Mouse (Mus musculus) spleen, adult 12 weeks (tissue): ENCODE data around the gene Ccm2l.

Experiments
- DNase-seq: peaks from one replicate; pipeline ENCODE4 v3.0.0; 2022; ENCODE audit warnings: low spot score

Ccm2l gene

GRCm38 (mm10) chr2:153065747-153066508 lies at the start of gene Ccm2l:
Gene Ccm2l, plus strand, starts transcription at chr2:153065955.
- DNase-seq, result no peak

- no peak for DNase-seq
These were observed 49.0 kb upstream of the Ccm2l start for GRCm38 (mm10) chr2:153016786-153017185.

- DNase-seq, result no peak
These were observed 46.4 kb upstream of the Ccm2l start for GRCm38 (mm10) chr2:153019355-153019754.

GRCm38 (mm10) chr2:153021163-153021562 lies 44.6 kb upstream of the Ccm2l start:
- DNase-seq, result no peak

- DNase-seq, result no peak
These were observed 42.9 kb upstream of the Ccm2l start for GRCm38 (mm10) chr2:153022855-153023254.

- no peak for DNase-seq
These were observed 39.7 kb upstream of the Ccm2l start for GRCm38 (mm10) chr2:153026052-153026451.

GRCm38 (mm10) chr2:153027501-153027900 lies 38.3 kb upstream of the Ccm2l start:
- DNase-seq, result no peak

- DNase-seq, result no peak
These were observed 35.3 kb upstream of the Ccm2l start for GRCm38 (mm10) chr2:153030422-153030821.

- DNase-seq, result no peak
These were observed 34.4 kb upstream of the Ccm2l start, which contains the start of gene Xkr7 for GRCm38 (mm10) chr2:153031126-153032082. Gene Xkr7, plus strand, starts transcription at chr2:153031852.

GRCm38 (mm10) chr2:153032083-153032842 lies 33.5 kb upstream of the Ccm2l start:
- peak; percentile 48 for DNase-seq

GRCm38 (mm10) chr2:153032973-153033372 lies 32.8 kb upstream of the Ccm2l start:
- no peak for DNase-seq

GRCm38 (mm10) chr2:153033545-153034230 lies 32.1 kb upstream of the Ccm2l start:
- DNase-seq, result no peak

- no peak for DNase-seq
These were observed 29.1 kb upstream of the Ccm2l start for GRCm38 (mm10) chr2:153036690-153037089.

GRCm38 (mm10) chr2:153043886-153044285 lies 21.9 kb upstream of the Ccm2l start:
- DNase-seq, result no peak

GRCm38 (mm10) chr2:153045884-153046299 lies 19.9 kb upstream of the Ccm2l start:
- DNase-seq, result no peak

GRCm38 (mm10) chr2:153047828-153048465 lies 17.8 kb upstream of the Ccm2l start:
- DNase-seq, result no peak

GRCm38 (mm10) chr2:153049288-153049996 lies 16.3 kb upstream of the Ccm2l start:
- DNase-seq, result no peak

- no peak for DNase-seq
These were observed 15.8 kb upstream of the Ccm2l start for GRCm38 (mm10) chr2:153049997-153050358.

- DNase-seq, result no peak
These were observed 14.7 kb upstream of the Ccm2l start for GRCm38 (mm10) chr2:153051095-153051494.

- DNase-seq, result no peak
These were observed 14.2 kb upstream of the Ccm2l start for GRCm38 (mm10) chr2:153051537-153051936.
